Mouse (Mus musculus) stomach, embryonic 16.5 days (tissue): ENCODE results near the gene Podxl2. TPM values are rescaled to one million over a fixed set of nuclear protein-coding genes. Genes with fewer than 3 reads are reported as not detected.
A peak's percentile ranks its signal among the peaks of the same experiment; 100 is the strongest.

Source experiments
- ATAC-seq: fragments of 200-750 bp; cut with Nextera tagmentation; 2 replicates; pipeline ENCODE4 v1.8.0; 2017; ENCODE audit warnings: moderate number of reproducible peaks, moderate TSS enrichment; ENCODE audit not compliant: insufficient read depth, low FRiP score
- H3K27ac ChIP-seq: fragments of 300-500 bp; sonication (generic); 2 replicates; pipeline ENCODE4 v1.5.1; 2014; ENCODE audit warnings: low read length
- H3K27me3 ChIP-seq: fragments of 300-500 bp; sonication (generic); 2 replicates; pipeline ENCODE4 v1.6.1; 2014; ENCODE audit warnings: low read length, control low read depth, mixed read lengths; ENCODE audit not compliant: control insufficient read depth, insufficient read depth
- H3K36me3 ChIP-seq: fragments of 300-500 bp; sonication (generic); 2 replicates; pipeline ENCODE4 v1.6.1; 2014; ENCODE audit warnings: low read length; ENCODE audit not compliant: control insufficient read depth, insufficient read depth
- H3K4me1 ChIP-seq: fragments of 300-500 bp; sonication (generic); 2 replicates; pipeline ENCODE4 v1.6.1; 2014; ENCODE audit warnings: low read length, control low read depth, mixed read lengths; ENCODE audit not compliant: control insufficient read depth, insufficient read depth
- H3K4me2 ChIP-seq: fragments of 300-500 bp; sonication (generic); 2 replicates; pipeline ENCODE4 v1.6.1; 2014; ENCODE audit warnings: low read depth, low read length, mixed read lengths
- H3K4me3 ChIP-seq: fragments of 300-500 bp; sonication (generic); replicated peaks from 2 replicates; pipeline ENCODE4 v1.5.1; 2014; ENCODE audit warnings: mild to moderate bottlenecking, low read length
- H3K9ac ChIP-seq: fragments of 300-500 bp; sonication (generic); 2 replicates; pipeline ENCODE4 v1.6.1; 2014; ENCODE audit warnings: low read length
- H3K9me3 ChIP-seq: fragments of 300-500 bp; sonication (generic); replicated peaks from 2 replicates; pipeline ENCODE4 v1.6.1; 2016; ENCODE audit warnings: low read length, control low read depth; ENCODE audit not compliant: control insufficient read depth
- WGBS: fragments of 180-500 bp; shearing (Covaris S2); extraction: QIAGEN DNeasy Blood & Tissue Kit; methylation state at CpG from one replicate; pipeline ENCODE4 v1.1.7; 2014; 5-methylcytosine and 5-hydroxymethylcytosine counted together
- polyA plus RNA-seq: library from polyadenylated mRNA; unstranded; fragments of >200 nt; fragmentation: Nextera tagmentation; extraction: Ambion mirVana; gene quantifications from 2 replicates; pipeline ENCODE4 v1.2.1, GENCODE M21; 2015

The Podxl2 gene
- 34.4 and 38.4 TPM in 2 replicates for polyA plus RNA-seq

GRCm38 (mm10) chr6:88874868-88875508 lies at the start of gene Podxl2:
Gene Podxl2, minus strand, starts transcription at chr6:88875044.
- 5% methylated on average over 54 of the region's 63 CpGs for WGBS

GRCm38 (mm10) chr6:88918802-88919201 lies 44.0 kb upstream of the Podxl2 start:
- Histone ChIP-seq H3K27me3 (no peaks in the 10 kb centered on the region), H3K4me3 (no peak overlapping the region), H3K36me3 (no peaks in the 10 kb centered on the region), H3K9me3 (no peaks in the 10 kb centered on the region), H3K9ac (no peak overlapping the region), H3K4me1 (no peaks in the 10 kb centered on the region), H3K27ac (no peak overlapping the region), H3K4me2 (no peak overlapping the region)
- no peak for ATAC-seq
- WGBS: 80% methylated on average over 8 of the region's 8 CpGs

More at GRCm38 (mm10) chr6:88874868-88875508, at the start of gene Podxl2:
- no peaks in the 10 kb centered on the region for H3K36me3 ChIP-seq
- 0 out of 2 replicates have a peak, but pooled peaks cover 4% of the 10 kb centered on the region for H3K27me3 ChIP-seq
- peak; percentile 75; the same call in 1 of the 2 replicates for ATAC-seq
- H3K4me3 ChIP-seq: peak within 1 kb of the TSS; percentile 68
- 0 out of 2 replicates have a peak, but pooled peaks cover 7% of the 10 kb centered on the region for H3K4me1 ChIP-seq
- no peaks in the 10 kb centered on the region for H3K9me3 ChIP-seq
- peak within 1 kb of the TSS; percentile 84 for H3K9ac ChIP-seq
- peak within 1 kb of the TSS; percentile 96 for H3K4me2 ChIP-seq
- no peak within 1 kb of the TSS for H3K27ac ChIP-seq

- no peaks in the 10 kb centered on the region for H3K4me1 ChIP-seq
- ATAC-seq: no peak
- no peak overlapping the region for H3K27ac ChIP-seq
- H3K27me3 ChIP-seq: no peaks in the 10 kb centered on the region
- H3K36me3 ChIP-seq: peaks cover 3% of the 10 kb centered on the region; the same call in 1 of the 2 replicates
- WGBS: 60% methylated on average over 1 of the region's 1 CpGs
- H3K4me2 ChIP-seq: no peak overlapping the region
- H3K4me3 ChIP-seq: no peak overlapping the region
- H3K9me3 ChIP-seq: no peaks in the 10 kb centered on the region
- H3K9ac ChIP-seq: no peak overlapping the region
Measured at GRCm38 (mm10) chr6:88916153-88916552, 41.3 kb upstream of the Podxl2 start.

GRCm38 (mm10) chr6:88915510-88915909 lies 40.7 kb upstream of the Podxl2 start:
- H3K4me3 ChIP-seq: no peak overlapping the region
- no peaks in the 10 kb centered on the region for H3K9me3 ChIP-seq
- H3K4me2 ChIP-seq: no peak overlapping the region
- ATAC-seq: peak; percentile 42
- H3K36me3 ChIP-seq: peaks cover 3% of the 10 kb centered on the region; the same call in 1 of the 2 replicates
- no peak overlapping the region for H3K27ac ChIP-seq
- 73% methylated on average over 4 of the region's 4 CpGs for WGBS
- H3K9ac ChIP-seq: no peak overlapping the region
- H3K4me1 ChIP-seq: no peaks in the 10 kb centered on the region
- H3K27me3 ChIP-seq: no peaks in the 10 kb centered on the region

- Histone ChIP-seq H3K9ac (no peak overlapping the region), H3K27me3 (no peaks in the 10 kb centered on the region), H3K4me1 (no peaks in the 10 kb centered on the region), H3K4me3 (no peak overlapping the region), H3K27ac (no peak overlapping the region), H3K36me3 (peaks cover 9% of the 10 kb centered on the region; the same call in 1 of the 2 replicates), H3K4me2 (no peak overlapping the region), H3K9me3 (no peaks in the 10 kb centered on the region)
- no peak for ATAC-seq
- 69% methylated on average over 5 of the region's 5 CpGs for WGBS
Measured at GRCm38 (mm10) chr6:88914799-88915198, 40.0 kb upstream of the Podxl2 start.

- H3K9me3 ChIP-seq: no peaks in the 10 kb centered on the region
- H3K27me3 ChIP-seq: no peaks in the 10 kb centered on the region
- no peak overlapping the region for H3K9ac ChIP-seq
- H3K27ac ChIP-seq: no peak overlapping the region
- no peaks in the 10 kb centered on the region for H3K4me1 ChIP-seq
- no peak overlapping the region for H3K4me2 ChIP-seq
- no peak for ATAC-seq
- peaks cover 12% of the 10 kb centered on the region; the same call in 1 of the 2 replicates for H3K36me3 ChIP-seq
- no peak overlapping the region for H3K4me3 ChIP-seq
Measured at GRCm38 (mm10) chr6:88913440-88913839, 38.6 kb upstream of the Podxl2 start.

GRCm38 (mm10) chr6:88913022-88913421 lies 38.2 kb upstream of the Podxl2 start:
- no peak overlapping the region for H3K4me2 ChIP-seq
- no peak overlapping the region for H3K4me3 ChIP-seq
- H3K36me3 ChIP-seq: peaks cover 12% of the 10 kb centered on the region; the same call in 1 of the 2 replicates
- no peak overlapping the region for H3K9ac ChIP-seq
- no peaks in the 10 kb centered on the region for H3K27me3 ChIP-seq
- 79% methylated on average over 4 of the region's 4 CpGs for whole genome bisulfite sequencing
- H3K4me1 ChIP-seq: no peaks in the 10 kb centered on the region
- H3K27ac ChIP-seq: no peak overlapping the region
- H3K9me3 ChIP-seq: no peaks in the 10 kb centered on the region
- no peak for ATAC-seq

- no peak for ATAC-seq
- H3K27me3 ChIP-seq: no peaks in the 10 kb centered on the region
- WGBS: 90% methylated on average over 6 of the region's 6 CpGs
Measured at GRCm38 (mm10) chr6:88909151-88909550, 34.3 kb upstream of the Podxl2 start.

GRCm38 (mm10) chr6:88906369-88907108 lies 31.7 kb upstream of the Podxl2 start:
- WGBS: 18% methylated on average over 16 of the region's 16 CpGs
- Histone ChIP-seq H3K9me3 (no peaks in the 10 kb centered on the region), H3K27ac (no peak overlapping the region), H3K4me2 (peak overlapping the region; percentile 30; the same call in 1 of the 2 replicates), H3K9ac (peak overlapping the region; percentile 10; the same call in 1 of the 2 replicates), H3K27me3 (no peaks in the 10 kb centered on the region), H3K36me3 (peaks cover 9% of the 10 kb centered on the region; the same call in 1 of the 2 replicates), H3K4me1 (peaks cover 25% of the 10 kb centered on the region), H3K4me3 (no peak overlapping the region)
- peak; percentile 17 for ATAC-seq

More at GRCm38 (mm10) chr6:88909151-88909550, 34.3 kb upstream of the Podxl2 start:
- Histone ChIP-seq H3K4me1 (peaks cover 11% of the 10 kb centered on the region), H3K4me2 (no peak overlapping the region), H3K36me3 (peaks cover 12% of the 10 kb centered on the region; the same call in 1 of the 2 replicates), H3K4me3 (no peak overlapping the region), H3K9ac (no peak overlapping the region), H3K27ac (no peak overlapping the region), H3K9me3 (no peaks in the 10 kb centered on the region)
